16 mouse cellular contexts compared by ENCODE assay signal in the genomic region with DNA sequence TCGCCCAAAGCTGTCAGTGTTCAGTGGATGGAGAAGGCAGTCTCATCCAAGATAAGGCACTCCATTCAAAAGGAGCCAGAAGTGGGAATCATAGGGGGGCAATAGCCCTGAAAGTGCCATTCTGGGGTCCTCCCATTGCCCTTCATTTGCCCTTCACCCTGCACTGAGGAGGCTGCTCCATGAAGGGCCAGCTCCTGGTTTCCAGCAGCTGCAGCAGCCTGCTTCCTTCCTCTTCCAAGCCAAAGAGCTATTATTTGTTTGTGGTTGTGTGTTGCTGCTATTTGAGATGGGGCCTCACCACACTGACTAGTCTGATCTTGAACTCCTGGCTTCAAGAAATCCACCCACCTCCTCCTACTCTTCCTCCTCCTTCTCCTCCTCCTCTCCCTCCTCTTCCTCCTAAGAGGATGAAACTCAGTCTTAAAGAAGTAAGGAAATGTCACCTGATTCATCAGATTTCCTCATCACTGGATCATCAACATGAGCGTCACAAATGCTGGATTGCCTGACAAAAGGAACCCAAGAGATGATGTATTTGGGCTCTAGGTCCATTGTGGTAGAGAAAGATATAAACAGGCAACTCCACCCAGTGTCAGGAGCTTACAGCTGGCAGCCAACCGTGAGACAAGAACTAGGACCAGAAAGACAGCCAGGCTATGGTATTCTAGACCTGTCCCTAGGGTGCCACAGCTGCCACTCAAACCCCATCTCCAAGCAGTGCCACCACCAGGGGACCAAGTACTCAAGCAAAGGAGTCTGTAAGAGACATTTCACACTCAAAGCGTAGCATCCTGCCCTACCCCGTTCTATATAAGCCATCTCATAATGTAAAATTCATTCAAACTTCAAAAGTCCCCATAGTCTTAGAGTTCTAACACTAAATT. TPM values are rescaled to one million over a fixed set of nuclear protein-coding genes. Genes with fewer than 3 reads are reported as not detected.
DNase-seq lines count a peak whose midpoint lies in the region; ATAC-seq and TF ChIP-seq lines count a peak whose summit lies in the region.
"Had no signal": no experiment of that assay in that cellular context is flagged by ENCODE, and none has a peak within 500 bp of the region (broad histone marks: within the 10 kb centered on the region; RNA-seq: fewer than 3 reads in every experiment).

No protein-coding gene starts in this region.

- peak in 1 of 2 experiments; percentile 15; a peak in 1 of 4 replicates for TF ChIP-seq CTCF in CH12.LX (conservative IDR thresholded peaks at IDR 0.05 in 1 of 2, IDR thresholded peaks at IDR 0.05 in 1 of 2; ENCODE audit: low read depth in 2 of 2, low read length in 2 of 2)

- in situ Hi-C loops in CH12.LX (cut with MboI; ENCODE audit: low pct_ligation_motif_present, low pct_unique_long_range_greater_than_20kb, low sequenced_read_pairs), result no loop called here

- TF ChIP-seq POLR2A in CH12.LX (IDR thresholded peaks at IDR 0.05; ENCODE audit: low read depth, low read length), result no peak
- TF ChIP-seq POLR2A in myocyte (IDR thresholded peaks at IDR 0.05; ENCODE audit: insufficient read length, low read depth), result no peak

- H3ac ChIP-seq in myocyte (ENCODE audit: control insufficient read depth, insufficient read length), result no peak overlapping the region

- WGBS in midbrain, embryonic 15.5 days, result 83% methylated on average over 5 of the region's 5 CpGs

- peaks cover 26% of the 10 kb centered on the region for H3K27me3 ChIP-seq in CH12.LX (replicated peaks)
- H3K27me3 ChIP-seq in myocyte (ENCODE audit: control insufficient read depth, insufficient read depth, insufficient read length), result no peaks in the 10 kb centered on the region
- H3K27me3 ChIP-seq in midbrain, embryonic 15.5 days (replicated peaks), result no peaks in the 10 kb centered on the region
- H3K27me3 ChIP-seq: limb, embryonic 15.5 days; Patski had no signal

- H3K4me3 ChIP-seq in CH12.LX (replicated peaks in 1 of 3; ENCODE audit: low read depth in 2 of 3, low read length in 2 of 3, poor library complexity in 1 of 3) (no peak overlapping the region), myocyte (no peak overlapping the region)
- no peak overlapping the region for H3K4me3 ChIP-seq in midbrain, embryonic 15.5 days
- H3K4me3 ChIP-seq: embryonic facial prominence, embryonic 10.5 days; heart, adult 2 months; limb, embryonic 15.5 days had no signal

- H3K9me3 ChIP-seq in CH12.LX (replicated peaks; ENCODE audit: low read length), result no peaks in the 10 kb centered on the region
- no peaks in the 10 kb centered on the region for H3K9me3 ChIP-seq in midbrain, embryonic 15.5 days
- H3K9me3 ChIP-seq: embryonic facial prominence, embryonic 10.5 days; limb, embryonic 15.5 days had no signal

- H3K36me3 ChIP-seq in CH12.LX (replicated peaks in 1 of 2; ENCODE audit: control insufficient read depth in 1 of 2, insufficient read depth in 1 of 2, low read length in 1 of 2), result no peaks in the 10 kb centered on the region
- no peaks in the 10 kb centered on the region for H3K36me3 ChIP-seq in myocyte (ENCODE audit: control insufficient read depth, insufficient read depth)
- no peaks in the 10 kb centered on the region for H3K36me3 ChIP-seq in midbrain, embryonic 15.5 days (replicated peaks)
- H3K36me3 ChIP-seq: embryonic facial prominence, embryonic 10.5 days; limb, embryonic 15.5 days had no signal

- no peak overlapping the region for H3K27ac ChIP-seq in CH12.LX (ENCODE audit: insufficient read depth, low read depth)
- no peak overlapping the region for H3K27ac ChIP-seq in midbrain, embryonic 15.5 days
- H3K27ac ChIP-seq: embryonic facial prominence, embryonic 10.5 days; heart, adult 2 months; kidney, postnatal 0 days; limb, embryonic 15.5 days; macrophage had no signal

- DNase-seq in lung, adult 18-20 months, result peak; percentile 42 to 62
- no peak for DNase-seq in lung, postnatal 4 days
- DNase-seq in CH12.LX (ENCODE audit: extremely low read depth), result peak; percentile 54
- peak; percentile 26 for DNase-seq in T-cell, adult 2 months (ENCODE audit: low spot score)
- DNase-seq in layer of hippocampus, adult 18-20 months (ENCODE audit: low spot score in 2 of 2), result no peak
- DNase-seq: cerebellum, postnatal 36 days; heart, adult 2 months; midbrain, embryonic 14.5 days had no signal

- H3K4me2 ChIP-seq in CH12.LX (ENCODE audit: insufficient read depth, low read depth, poor library complexity, severe bottlenecking) (no peak overlapping the region), myocyte (ENCODE audit: low read depth) (peak overlapping the region; percentile 20)
- H3K4me2 ChIP-seq in midbrain, embryonic 15.5 days, result no peak overlapping the region
- H3K4me2 ChIP-seq: limb, embryonic 15.5 days had no signal

- H3K9ac ChIP-seq in CH12.LX (ENCODE audit: insufficient read depth, low read depth), result no peak overlapping the region
- H3K9ac ChIP-seq in midbrain, embryonic 15.5 days, result no peak overlapping the region
- H3K9ac ChIP-seq: limb, embryonic 15.5 days had no signal

- no peak for TF ChIP-seq RAD21 in CH12.LX (IDR thresholded peaks at IDR 0.05; ENCODE audit: low read depth, low read length)

- peaks cover 28 to 57% of the 10 kb centered on the region in 2 experiments for H3K4me1 ChIP-seq in CH12.LX (ENCODE audit: control insufficient read depth in 1 of 2, insufficient read depth in 2 of 2)
- peaks cover 8% of the 10 kb centered on the region; the same call in 1 of the 2 replicates for H3K4me1 ChIP-seq in midbrain, embryonic 15.5 days

- dilution Hi-C loops in CH12.LX (cut with MboI; ENCODE audit: extremely low pct_ligation_motif_present, extremely low pct_unique_long_range_greater_than_20kb, low sequenced_read_pairs), result no loop called here

- H3K79me2 ChIP-seq in CH12.LX (replicated peaks; ENCODE audit: control insufficient read depth, extremely low read depth, insufficient read depth, poor library complexity, severe bottlenecking), result no peaks in the 10 kb centered on the region
- peaks cover 76% of the 10 kb centered on the region for H3K79me2 ChIP-seq in myocyte (ENCODE audit: control insufficient read depth, insufficient read depth)

- no peak for TF ChIP-seq EP300 in CH12.LX (IDR thresholded peaks at IDR 0.05; ENCODE audit: low read length)

- no peak for ATAC-seq in midbrain, embryonic 15.5 days (replicated peaks)
- ATAC-seq: forebrain, embryonic 16.5 days; Patski had no signal

TF ChIP-seq in CH12.LX, 34 proteins besides CTCF, POLR2A, EP300 and RAD21:
- no peak for TF ChIP-seq TCF12 (IDR thresholded peaks at IDR 0.05; ENCODE audit: low read depth, low read length)
- no peak for TF ChIP-seq KAT2A (IDR thresholded peaks at IDR 0.05; ENCODE audit: insufficient replicate concordance, low read length)
- TF ChIP-seq ZNF384 (IDR thresholded peaks at IDR 0.05; ENCODE audit: low read depth, low read length), result no peak
- no peak for TF ChIP-seq UBTF (IDR thresholded peaks at IDR 0.05; ENCODE audit: low read depth, low read length)
- TF ChIP-seq JUN (IDR thresholded peaks at IDR 0.05; ENCODE audit: insufficient read depth, low read depth, low read length), result no peak
- no peak for TF ChIP-seq CHD1 (IDR thresholded peaks at IDR 0.05; ENCODE audit: low read depth, low read length)
- no peak for TF ChIP-seq NRF1 (IDR thresholded peaks at IDR 0.05; ENCODE audit: low read depth, low read length)
- no peak for TF ChIP-seq ZC3H11A (IDR thresholded peaks at IDR 0.05; ENCODE audit: low read depth, low read length)
- no peak for TF ChIP-seq MYC (IDR thresholded peaks at IDR 0.05; ENCODE audit: low read depth, low read length)
- no peak for TF ChIP-seq RCOR1 (conservative IDR thresholded peaks at IDR 0.05; ENCODE audit: low read depth, low read length)
- no peak for TF ChIP-seq GABPA (IDR thresholded peaks at IDR 0.05; ENCODE audit: insufficient replicate concordance, low read depth, low read length)
- no peak for TF ChIP-seq MEF2A (IDR thresholded peaks at IDR 0.05; ENCODE audit: borderline replicate concordance, low read depth, low read length)
- TF ChIP-seq NELFE (IDR thresholded peaks at IDR 0.05; ENCODE audit: low read depth, low read length), result no peak

TF ChIP-seq in myocyte, 11 proteins besides CTCF, POLR2A, EP300 and RAD21:
- no peak for TF ChIP-seq TCF3 (IDR thresholded peaks at IDR 0.05; ENCODE audit: insufficient read length, low read depth)
- no peak for TF ChIP-seq E2F4 (IDR thresholded peaks at IDR 0.05; ENCODE audit: insufficient read depth)
- peak in 1 of 3 experiments; percentile 53 for TF ChIP-seq MYOD1 (IDR thresholded peaks at IDR 0.05; ENCODE audit: control insufficient read depth in 1 of 3, insufficient read length in 2 of 3, low read depth in 2 of 3)
- TF ChIP-seq SRF (IDR thresholded peaks at IDR 0.05; ENCODE audit: control insufficient read depth, insufficient read length, low read depth), result no peak
- no peak for TF ChIP-seq CEBPB (IDR thresholded peaks at IDR 0.05; ENCODE audit: insufficient read depth, poor library complexity, severe bottlenecking)
- no peak for TF ChIP-seq USF1 (IDR thresholded peaks at IDR 0.05; ENCODE audit: low read depth)
- TF ChIP-seq TCF12 (IDR thresholded peaks at IDR 0.05; ENCODE audit: insufficient read depth, poor library complexity, severe bottlenecking), result no peak
- TF ChIP-seq REST (IDR thresholded peaks at IDR 0.05; ENCODE audit: insufficient read depth, insufficient read length), result no peak
- no peak for TF ChIP-seq MAX (IDR thresholded peaks at IDR 0.05; ENCODE audit: low read depth)
- TF ChIP-seq POLR2AphosphoS2 (IDR thresholded peaks at IDR 0.05; ENCODE audit: insufficient read length, low read depth), result no peak
- TF ChIP-seq MYOG (IDR thresholded peaks at IDR 0.05; ENCODE audit: control insufficient read depth in 1 of 3, insufficient read depth in 1 of 3, insufficient read length in 2 of 3, low read depth in 2 of 3), result peak in 1 of 3 experiments; percentile 52

RNA-seq across cellular contexts. Expression of a gene that starts 11.3 kb away (rescaled TPM):
- total RNA-seq in CH12.LX (2012; rRNA removed) (0.42 and 0.81 TPM in 2 replicates), CH12.LX (2014; rRNA removed) (0.42 and 0.51 TPM in 2 replicates)
- polyA plus RNA-seq in CH12.LX (2012; ENCODE audit: insufficient read length, low read depth) (0.56 and 0.57 TPM in 2 replicates), myocyte (2012; fragmentation: generic; extraction: Trizol) (13.4 TPM)
- 10 to 100 TPM; 39.3 to 45.0 TPM for total RNA-seq in layer of hippocampus, adult 18-20 months (2021)
- polyA plus RNA-seq in midbrain, embryonic 15.5 days (2015; fragmentation: Nextera tagmentation; extraction: Ambion mirVana), result 13.5 and 14.4 TPM in 2 replicates

Comparison
In these comparisons a context has a peak if more than half of its experiments do, and no peak if none do; other contexts are left out.
1. DNase-seq: peak in lung, adult 18-20 months (2 of 2), CH12.LX (single experiment) and T-cell, adult 2 months (single experiment); none in lung, postnatal 4 days (0 of 2) and layer of hippocampus, adult 18-20 months (0 of 2).